ENCODE assay signal across 9 mouse cellular contexts in the genomic region with DNA sequence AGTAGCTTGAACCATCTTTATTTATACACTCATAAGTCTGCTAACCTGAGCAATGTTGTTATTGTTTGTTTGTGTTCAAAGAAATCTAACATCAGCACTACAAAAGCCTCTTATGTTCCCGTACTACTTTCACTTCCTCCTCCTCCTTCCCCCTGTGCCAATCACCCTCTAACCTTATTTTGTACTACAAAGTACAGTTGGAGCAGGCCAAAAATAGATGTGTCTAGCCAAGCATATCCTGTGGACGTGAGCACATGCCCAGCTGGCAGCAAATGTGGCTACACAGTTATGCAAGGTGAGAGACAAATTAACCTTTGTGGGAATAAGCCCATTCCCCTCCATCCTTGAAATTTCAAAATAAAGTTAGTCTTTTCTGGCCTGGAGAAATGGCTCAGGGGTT. TPM values are rescaled to one million over a fixed set of nuclear protein-coding genes. Genes with fewer than 3 reads are reported as not detected.
A peak's percentile ranks its signal among the peaks of the same experiment; 100 is the strongest.
DNase-seq lines count a peak whose midpoint lies in the region; ATAC-seq and TF ChIP-seq lines count a peak whose summit lies in the region.
"Had no signal": no experiment of that assay in that cellular context is flagged by ENCODE, and none has a peak within 500 bp of the region (broad histone marks: within the 10 kb centered on the region; RNA-seq: fewer than 3 reads in every experiment).

No protein-coding gene starts in this region.

- peaks cover 2% of the 10 kb centered on the region for H3K4me1 ChIP-seq in thymus, adult 2 months (replicated peaks; ENCODE audit: control insufficient read depth, insufficient read depth, low read length)
- H3K4me1 ChIP-seq in intestine, postnatal 0 days (replicated peaks; ENCODE audit: control insufficient read depth, insufficient read depth, low read length) = no peaks in the 10 kb centered on the region
- H3K4me1 ChIP-seq: limb, embryonic 15.5 days had no signal

- no peaks in the 10 kb centered on the region for H3K27me3 ChIP-seq in thymus, adult 2 months (ENCODE audit: control insufficient read depth, insufficient read depth, low read length)
- no peaks in the 10 kb centered on the region for H3K27me3 ChIP-seq in splenic B cell, adult 2 months (ENCODE audit: control insufficient read depth, insufficient read depth, low read length, poor library complexity, severe bottlenecking)
- no peaks in the 10 kb centered on the region for H3K27me3 ChIP-seq in intestine, postnatal 0 days (replicated peaks; ENCODE audit: control insufficient read depth, insufficient read depth, low read length)
- H3K27me3 ChIP-seq: limb, embryonic 15.5 days had no signal

- intact Hi-C loops in gastrocnemius, postnatal 36 days (cut with DNase I) = no loop called here

- H3K4me2 ChIP-seq in intestine, postnatal 0 days (replicated peaks; ENCODE audit: low read depth) = no peak overlapping the region
- H3K4me2 ChIP-seq: limb, embryonic 15.5 days had no signal

- peaks cover 6% of the 10 kb centered on the region; the same call in 1 of the 2 replicates for H3K9me3 ChIP-seq in intestine, postnatal 0 days (ENCODE audit: control insufficient read depth)
- H3K9me3 ChIP-seq: limb, embryonic 15.5 days had no signal

- TF ChIP-seq CTCF in thymus, adult 2 months (IDR thresholded peaks at IDR 0.05; ENCODE audit: borderline replicate concordance, control insufficient read depth, extremely low read depth, insufficient read depth, low read length, poor library complexity) = no peak
- no peak for TF ChIP-seq CTCF in intestine, postnatal 0 days (IDR thresholded peaks at IDR 0.05; ENCODE audit: low read depth)

- no peak overlapping the region for H3K27ac ChIP-seq in thymus, adult 2 months (ENCODE audit: control insufficient read depth, insufficient read depth, low read length)
- H3K27ac ChIP-seq in intestine, postnatal 0 days (ENCODE audit: low read depth, low read length) = no peak overlapping the region
- H3K27ac ChIP-seq: limb, embryonic 15.5 days had no signal

- no peak overlapping the region for H3K9ac ChIP-seq in intestine, postnatal 0 days (ENCODE audit: low read depth, low read length)
- H3K9ac ChIP-seq: limb, embryonic 15.5 days had no signal

- TF ChIP-seq POLR2A in thymus, adult 2 months (IDR thresholded peaks at IDR 0.05; ENCODE audit: control insufficient read depth, extremely low read depth, insufficient read depth, low read length, poor library complexity) = no peak

- H3K4me3 ChIP-seq in thymus, adult 2 months (ENCODE audit: control insufficient read depth, insufficient read depth, low read length) = no peak overlapping the region
- no peak overlapping the region for H3K4me3 ChIP-seq in intestine, postnatal 0 days (ENCODE audit: low read depth, low read length)
- H3K4me3 ChIP-seq: limb, embryonic 15.5 days had no signal

- peak; percentile 19 for DNase-seq in adrenal gland, postnatal 10 days
- DNase-seq in adrenal gland, postnatal 4 days (ENCODE audit: low spot score in 2 of 2) = no peak
- peak; percentile 45 for DNase-seq in thymus, postnatal 0 days (ENCODE audit: low spot score)
- DNase-seq in thymus, adult 2 months = no peak
- DNase-seq in kidney, adult 8-10 months = peak; percentile 89 to 94
- DNase-seq in splenic B cell, adult 2 months (ENCODE audit: low read depth, low spot score) = peak; percentile 69
- DNase-seq in gastrocnemius, postnatal 36 days = no peak

- no peaks in the 10 kb centered on the region for H3K36me3 ChIP-seq in thymus, adult 2 months (ENCODE audit: control insufficient read depth, insufficient read depth, low read length)
- no peaks in the 10 kb centered on the region for H3K36me3 ChIP-seq in splenic B cell, adult 2 months (ENCODE audit: control insufficient read depth, insufficient read depth, low read length, poor library complexity, severe bottlenecking)
- H3K36me3 ChIP-seq in intestine, postnatal 0 days (ENCODE audit: control insufficient read depth, insufficient read depth) = no peaks in the 10 kb centered on the region
- H3K36me3 ChIP-seq: limb, embryonic 15.5 days had no signal

- 2% methylated on average over 2 of the region's 2 CpGs for WGBS in thymus, adult 2 months
- WGBS in intestine, postnatal 0 days = 60% methylated on average over 2 of the region's 2 CpGs

- no peak for ATAC-seq in intestine, postnatal 0 days

RNA-seq across cellular contexts. Expression of a gene that starts 34.6 kb away (rescaled TPM):
- 10 to 100 TPM; 34.2 to 46.3 TPM for total RNA-seq in adrenal gland, postnatal 10 days (2021)
- total RNA-seq in adrenal gland, postnatal 4 days (2021) = 10 to 100 TPM; 45.0 to 49.8 TPM
- 44.5 and 45.9 TPM in 2 replicates for polyA plus RNA-seq in thymus, postnatal 0 days (2015; fragmentation: Nextera tagmentation; extraction: Ambion mirVana)
- 14.3 and 18.5 TPM in 2 replicates for polyA plus RNA-seq in thymus, adult 2 months (2012; rRNA removed)
- total RNA-seq in gastrocnemius, postnatal 36 days (2021) = 10 to 100 TPM; 13.3 to 14.5 TPM
- 16.3 and 18.9 TPM in 2 replicates for polyA plus RNA-seq in intestine, postnatal 0 days (2015; fragmentation: Nextera tagmentation; extraction: Ambion mirVana)

Comparison
In these comparisons a context has a peak if more than half of its experiments do, and no peak if none do; other contexts are left out.
1. DNase-seq: peak in adrenal gland, postnatal 10 days (single experiment), thymus, postnatal 0 days (single experiment), kidney, adult 8-10 months (2 of 2) and splenic B cell, adult 2 months (single experiment); none in adrenal gland, postnatal 4 days (0 of 2), thymus, adult 2 months (single experiment) and gastrocnemius, postnatal 36 days (0 of 2).